Mouse (Mus musculus): Measurements from ENCODE around the gene Slc9a8. TPM values are rescaled to one million over a fixed set of nuclear protein-coding genes. Genes with fewer than 3 reads are reported as not detected.

The Slc9a8 gene
- polyA plus RNA-seq, 1 experiment: 19.0 TPM

DNA sequence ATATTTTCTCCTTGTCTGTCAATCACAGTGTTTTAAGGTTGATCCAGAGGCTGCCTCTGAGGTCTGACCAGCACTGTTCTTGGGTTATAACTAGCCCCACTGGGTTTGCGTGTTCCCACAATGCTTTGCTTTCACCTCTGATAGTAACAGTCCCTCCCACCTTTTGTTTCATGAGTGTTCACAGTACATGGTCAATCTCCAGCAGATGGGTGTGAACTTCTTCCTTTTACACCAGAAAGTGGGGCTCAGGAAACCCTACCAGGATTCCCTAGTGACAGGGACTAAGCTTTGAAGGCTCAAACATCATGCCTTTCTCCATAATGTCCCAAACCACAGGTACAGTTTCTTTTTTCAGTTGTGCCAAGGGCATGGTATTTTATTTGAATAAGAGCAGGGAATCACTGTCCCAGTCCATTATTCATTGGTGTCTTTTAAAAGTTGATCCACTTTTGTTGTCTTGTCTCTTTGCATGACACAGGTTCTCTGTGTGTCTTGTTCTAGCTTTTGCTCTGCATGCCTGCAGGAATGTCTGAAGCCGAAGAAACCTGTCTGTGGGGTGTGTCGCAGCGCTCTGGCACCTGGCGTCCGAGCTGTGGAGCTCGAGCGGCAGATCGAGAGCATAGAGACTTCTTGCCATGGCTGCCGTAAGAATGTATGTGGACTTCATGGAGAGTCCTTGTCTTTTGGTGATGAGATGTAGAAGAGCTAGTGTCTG lies 85.2 kb downstream of the Slc9a8 start:
- no peak overlapping the region for H3ac ChIP-seq (ENCODE audit: control insufficient read depth, insufficient read length, low read depth)
- peaks cover 74% of the 10 kb centered on the region for H3K79me2 ChIP-seq (ENCODE audit: control insufficient read depth, insufficient read depth)
- H3K27me3 ChIP-seq (ENCODE audit: control insufficient read depth, insufficient read depth, insufficient read length): no peaks in the 10 kb centered on the region
- H3K36me3 ChIP-seq (ENCODE audit: control insufficient read depth, insufficient read depth): peaks cover 58% of the 10 kb centered on the region
- no peak overlapping the region for H3K4me3 ChIP-seq (ENCODE audit: insufficient read depth, poor library complexity, severe bottlenecking)
- peaks cover 53% of the 10 kb centered on the region for H3K79me3 ChIP-seq (ENCODE audit: low read depth)
- no peak for TF ChIP-seq CTCF (IDR thresholded peaks at IDR 0.05; ENCODE audit: control insufficient read depth, insufficient read depth, insufficient read length)
- TF ChIP-seq USF1 (IDR thresholded peaks at IDR 0.05; ENCODE audit: low read depth): no peak
- no peak for TF ChIP-seq MYOD1 (IDR thresholded peaks at IDR 0.05; ENCODE audit: control insufficient read depth, insufficient read length, low read depth)
- TF ChIP-seq MAX (IDR thresholded peaks at IDR 0.05): no peak
- no peak for TF ChIP-seq FOSL1 (IDR thresholded peaks at IDR 0.05; ENCODE audit: insufficient read depth, low read length, poor library complexity, severe bottlenecking)
- TF ChIP-seq MYOG (IDR thresholded peaks at IDR 0.05; ENCODE audit: control insufficient read depth, extremely low read depth, insufficient read length): no peak
- no peak for TF ChIP-seq CEBPB (IDR thresholded peaks at IDR 0.05; ENCODE audit: low read depth)

GRCm38 (mm10) chr2:167507719-167508385 lies 86.3 kb downstream of the Slc9a8 start:
- H3K79me3 ChIP-seq (ENCODE audit: low read depth): peaks cover 53% of the 10 kb centered on the region
- TF ChIP-seq FOSL1 (IDR thresholded peaks at IDR 0.05; ENCODE audit: insufficient read depth, low read length, poor library complexity, severe bottlenecking) (no peak), CEBPB (IDR thresholded peaks at IDR 0.05; ENCODE audit: low read depth) (no peak)

GRCm38 (mm10) chr2:167508569-167508968 lies 87.1 kb downstream of the Slc9a8 start:
- peaks cover 77% of the 10 kb centered on the region for H3K36me3 ChIP-seq (ENCODE audit: control insufficient read depth, insufficient read depth)

More at GRCm38 (mm10) chr2:167507719-167508385, 86.3 kb downstream of the Slc9a8 start:
- no peak overlapping the region for H3K4me3 ChIP-seq (ENCODE audit: insufficient read depth, poor library complexity, severe bottlenecking)
- H3K36me3 ChIP-seq (ENCODE audit: control insufficient read depth, insufficient read depth): peaks cover 70% of the 10 kb centered on the region
- H3K79me2 ChIP-seq (ENCODE audit: control insufficient read depth, insufficient read depth): peaks cover 76% of the 10 kb centered on the region
- no peaks in the 10 kb centered on the region for H3K27me3 ChIP-seq (ENCODE audit: control insufficient read depth, insufficient read depth, insufficient read length)
- no peak overlapping the region for H3ac ChIP-seq (ENCODE audit: control insufficient read depth, insufficient read length, low read depth)

GRCm38 (mm10) chr2:167510485-167510884 lies 89.0 kb downstream of the Slc9a8 start:
- peaks cover 82% of the 10 kb centered on the region for H3K36me3 ChIP-seq (ENCODE audit: control insufficient read depth, insufficient read depth)
- peaks cover 57% of the 10 kb centered on the region for H3K79me2 ChIP-seq (ENCODE audit: control insufficient read depth, insufficient read depth)
- peaks cover 36% of the 10 kb centered on the region for H3K79me3 ChIP-seq (ENCODE audit: low read depth)
- H3K4me3 ChIP-seq (ENCODE audit: insufficient read depth, poor library complexity, severe bottlenecking): no peak overlapping the region
- TF ChIP-seq CTCF (IDR thresholded peaks at IDR 0.05; ENCODE audit: control insufficient read depth, insufficient read depth, insufficient read length) (no peak), FOSL1 (IDR thresholded peaks at IDR 0.05; ENCODE audit: insufficient read depth, low read length, poor library complexity, severe bottlenecking) (no peak), USF1 (IDR thresholded peaks at IDR 0.05; ENCODE audit: low read depth) (no peak), MAX (IDR thresholded peaks at IDR 0.05) (no peak), MYOD1 (IDR thresholded peaks at IDR 0.05; ENCODE audit: control insufficient read depth, insufficient read length, low read depth) (no peak), MYOG (IDR thresholded peaks at IDR 0.05; ENCODE audit: control insufficient read depth, extremely low read depth, insufficient read length) (no peak), CEBPB (IDR thresholded peaks at IDR 0.05; ENCODE audit: low read depth) (no peak)
- H3K27me3 ChIP-seq (ENCODE audit: control insufficient read depth, insufficient read depth, insufficient read length): no peaks in the 10 kb centered on the region
- no peak overlapping the region for H3ac ChIP-seq (ENCODE audit: control insufficient read depth, insufficient read length, low read depth)

More at GRCm38 (mm10) chr2:167508569-167508968, 87.1 kb downstream of the Slc9a8 start:
- peaks cover 53% of the 10 kb centered on the region for H3K79me3 ChIP-seq (ENCODE audit: low read depth)
- no peak overlapping the region for H3K4me3 ChIP-seq (ENCODE audit: insufficient read depth, poor library complexity, severe bottlenecking)
- no peak overlapping the region for H3ac ChIP-seq (ENCODE audit: control insufficient read depth, insufficient read length, low read depth)
- peaks cover 76% of the 10 kb centered on the region for H3K79me2 ChIP-seq (ENCODE audit: control insufficient read depth, insufficient read depth)
- TF ChIP-seq USF1 (IDR thresholded peaks at IDR 0.05; ENCODE audit: low read depth) (no peak), MYOD1 (IDR thresholded peaks at IDR 0.05; ENCODE audit: control insufficient read depth, insufficient read length, low read depth) (no peak), CEBPB (IDR thresholded peaks at IDR 0.05; ENCODE audit: low read depth) (no peak), FOSL1 (IDR thresholded peaks at IDR 0.05; ENCODE audit: insufficient read depth, low read length, poor library complexity, severe bottlenecking) (no peak), MAX (IDR thresholded peaks at IDR 0.05) (no peak), MYOG (IDR thresholded peaks at IDR 0.05; ENCODE audit: control insufficient read depth, extremely low read depth, insufficient read length) (no peak), CTCF (IDR thresholded peaks at IDR 0.05; ENCODE audit: control insufficient read depth, insufficient read depth, insufficient read length) (no peak)
- no peaks in the 10 kb centered on the region for H3K27me3 ChIP-seq (ENCODE audit: control insufficient read depth, insufficient read depth, insufficient read length)

DNA sequence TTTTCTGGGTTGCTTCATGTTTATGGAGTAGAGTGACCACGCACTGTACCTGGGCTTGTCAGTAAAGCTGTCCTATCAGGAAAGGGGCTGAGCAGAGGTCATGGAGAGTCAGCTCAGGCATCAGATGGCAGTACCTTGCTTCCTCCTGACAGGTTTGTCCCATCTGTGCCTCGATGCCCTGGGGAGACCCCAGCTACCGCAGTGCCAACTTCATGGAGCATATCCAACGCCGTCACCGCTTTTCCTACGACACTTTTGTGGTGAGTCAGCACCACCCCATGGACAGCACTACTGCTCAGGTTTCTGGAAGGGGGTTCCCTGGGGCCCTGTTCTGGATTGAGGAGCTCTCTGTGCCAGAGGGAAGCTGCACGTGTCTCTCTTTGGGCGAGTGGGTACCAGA lies 90.9 kb downstream of the Slc9a8 start:
- no peaks in the 10 kb centered on the region for H3K27me3 ChIP-seq (ENCODE audit: control insufficient read depth, insufficient read depth, insufficient read length)
- peaks cover 22% of the 10 kb centered on the region for H3K79me3 ChIP-seq (ENCODE audit: low read depth)
- TF ChIP-seq CEBPB (IDR thresholded peaks at IDR 0.05; ENCODE audit: low read depth) (no peak), USF1 (IDR thresholded peaks at IDR 0.05; ENCODE audit: low read depth) (no peak), FOSL1 (IDR thresholded peaks at IDR 0.05; ENCODE audit: insufficient read depth, low read length, poor library complexity, severe bottlenecking) (no peak), CTCF (IDR thresholded peaks at IDR 0.05; ENCODE audit: control insufficient read depth, insufficient read depth, insufficient read length) (no peak), MYOD1 (IDR thresholded peaks at IDR 0.05; ENCODE audit: control insufficient read depth, insufficient read length, low read depth) (no peak), MYOG (IDR thresholded peaks at IDR 0.05; ENCODE audit: control insufficient read depth, extremely low read depth, insufficient read length) (no peak), MAX (IDR thresholded peaks at IDR 0.05) (no peak)
- no peak overlapping the region for H3K4me3 ChIP-seq (ENCODE audit: insufficient read depth, poor library complexity, severe bottlenecking)
- peaks cover 95% of the 10 kb centered on the region for H3K36me3 ChIP-seq (ENCODE audit: control insufficient read depth, insufficient read depth)
- no peak overlapping the region for H3ac ChIP-seq (ENCODE audit: control insufficient read depth, insufficient read length, low read depth)
- H3K79me2 ChIP-seq (ENCODE audit: control insufficient read depth, insufficient read depth): peaks cover 38% of the 10 kb centered on the region
